Mouse (Mus musculus) right cerebral cortex, postnatal 4 days (tissue): Measurements from ENCODE around the gene Elp5.
"Not testable (repeated sequence)": the region's sequence is repeated elsewhere in the genome, so short reads cannot be mapped to it uniquely, and the experiment has no call there.

ENCODE experiments used
- DNase-seq: peaks from one replicate; pipeline ENCODE4 v3.0.0-alpha.2; 2022

The Elp5 gene

GRCm38 (mm10) chr11:69982225-69982624 is at the start of gene Elp5:
Gene Elp5 (minus strand): TSS chr11:69982517.
- no peak for DNase-seq

DNA sequence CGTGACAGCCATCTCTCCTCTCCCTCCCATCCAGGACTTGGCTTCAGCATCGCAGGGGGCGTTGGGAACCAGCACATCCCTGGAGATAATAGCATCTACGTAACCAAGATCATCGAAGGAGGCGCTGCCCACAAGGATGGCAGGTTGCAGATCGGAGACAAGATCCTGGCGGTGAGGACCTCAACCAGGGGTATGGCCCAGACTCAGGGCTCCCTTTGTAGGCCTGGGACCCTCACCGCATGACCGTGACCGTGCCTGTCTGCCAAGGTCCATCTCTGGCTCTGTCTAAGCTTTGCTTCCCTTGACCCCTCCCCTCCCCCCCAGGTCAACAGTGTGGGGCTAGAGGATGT is 49.0 kb upstream of the Elp5 start:
- DNase-seq: no peak

- no peak for DNase-seq
Observed at GRCm38 (mm10) chr11:70030651-70031320, 48.5 kb upstream of the Elp5 start.

DNA sequence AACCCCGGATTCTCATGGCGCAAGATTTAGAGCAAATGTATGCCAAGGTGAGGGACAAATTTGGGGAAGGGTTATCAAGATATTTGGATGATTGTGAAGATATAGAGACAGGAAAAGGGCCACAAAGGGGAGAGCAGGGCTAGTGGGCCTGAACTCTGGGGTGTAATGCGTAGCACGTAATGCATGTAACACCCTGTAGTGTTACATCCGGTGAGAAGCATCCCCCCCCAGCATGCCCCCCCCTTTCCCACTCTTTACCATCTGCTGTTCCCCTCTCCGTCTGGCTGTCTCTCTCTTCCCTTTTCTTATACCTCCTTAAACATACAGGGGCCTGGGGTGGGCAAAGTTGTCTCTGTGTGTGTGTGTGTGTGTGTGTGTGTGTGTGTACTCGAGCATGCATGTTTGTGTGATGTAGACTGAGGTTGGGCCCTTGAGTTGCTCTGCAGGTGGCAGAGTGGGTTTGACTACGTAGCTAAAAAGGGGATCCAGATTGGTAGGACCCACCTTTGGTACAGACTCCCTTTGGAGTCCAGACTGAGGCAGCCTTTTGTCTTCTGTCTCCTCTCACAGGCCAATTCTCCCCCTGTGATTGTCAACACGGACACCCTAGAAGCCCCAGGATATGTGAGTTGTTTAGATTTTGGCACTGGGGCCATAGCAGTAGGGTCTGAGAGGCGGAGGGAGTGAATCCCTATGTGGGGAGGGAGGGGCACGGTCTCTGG is 47.7 kb upstream of the Elp5 start:
- DNase-seq: no peak

DNA sequence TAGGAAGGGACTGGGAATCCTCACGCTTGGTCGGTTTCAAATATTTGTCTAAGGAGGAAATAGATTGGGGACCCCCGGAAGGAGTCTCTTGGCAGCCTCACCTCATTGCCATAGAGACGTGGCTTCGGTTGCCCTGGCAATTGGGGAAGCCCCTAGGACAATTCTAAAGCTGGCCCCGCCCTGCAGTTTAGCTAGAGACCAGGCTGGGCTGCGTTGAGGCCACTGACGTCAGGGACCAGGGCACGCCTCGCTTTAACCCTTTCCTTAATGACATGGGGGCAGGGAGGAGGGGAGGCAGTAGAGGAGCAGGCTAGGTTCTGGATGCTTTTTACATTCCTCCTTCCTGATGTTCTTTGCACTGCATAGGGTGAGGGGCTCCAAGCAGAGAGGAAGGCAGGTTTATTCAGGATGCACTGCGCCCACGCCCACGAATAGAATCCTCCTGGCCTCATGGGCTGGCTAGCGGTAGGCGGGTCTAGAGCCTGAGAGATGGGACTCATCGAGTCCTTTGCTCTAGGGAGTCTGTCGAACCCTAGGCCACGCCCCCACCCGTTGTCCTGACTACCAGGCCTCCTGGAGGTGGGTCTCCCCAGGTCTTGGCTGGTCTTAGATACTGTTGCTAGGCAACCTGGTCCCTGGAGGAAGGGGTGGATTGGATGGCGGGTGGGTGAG is 46.9 kb upstream of the Elp5 start:
- peak; percentile 92 for DNase-seq

DNA sequence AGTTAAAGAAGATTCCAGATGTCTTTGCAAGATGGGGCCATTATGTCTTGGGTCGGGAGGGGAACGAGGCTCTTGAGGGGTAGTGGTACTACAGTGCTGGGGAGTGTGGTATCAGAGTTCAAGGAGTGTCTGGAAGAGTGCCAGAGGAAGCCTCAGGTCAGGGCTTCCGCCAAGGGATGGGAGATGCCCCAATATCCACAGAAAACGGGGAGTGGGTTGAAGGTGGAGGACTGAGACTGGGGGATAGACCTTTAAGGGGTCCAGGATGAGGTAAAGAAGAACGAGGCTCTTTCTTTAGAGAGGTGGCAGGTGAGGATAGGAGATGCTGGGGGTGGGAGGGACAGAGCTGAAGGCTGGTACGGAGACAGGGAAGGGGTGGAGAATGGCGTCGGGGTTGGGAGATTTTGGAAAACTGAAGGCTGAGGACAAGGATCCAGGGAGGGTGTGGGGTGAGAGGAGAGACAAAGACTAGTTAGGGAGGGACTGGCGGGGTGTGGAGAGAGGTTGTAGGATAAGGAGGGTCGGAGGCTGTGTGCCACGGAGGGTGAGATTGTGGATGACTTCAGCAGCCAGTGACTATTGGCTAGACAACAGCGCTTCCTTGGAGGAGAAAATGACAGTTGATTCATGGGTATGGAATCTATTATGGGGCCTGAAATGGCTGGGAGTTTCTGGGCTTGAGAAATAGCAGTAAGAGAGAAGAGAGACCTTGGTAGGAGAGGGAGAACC is 46.2 kb upstream of the Elp5 start:
- DNase-seq: no peak

DNA sequence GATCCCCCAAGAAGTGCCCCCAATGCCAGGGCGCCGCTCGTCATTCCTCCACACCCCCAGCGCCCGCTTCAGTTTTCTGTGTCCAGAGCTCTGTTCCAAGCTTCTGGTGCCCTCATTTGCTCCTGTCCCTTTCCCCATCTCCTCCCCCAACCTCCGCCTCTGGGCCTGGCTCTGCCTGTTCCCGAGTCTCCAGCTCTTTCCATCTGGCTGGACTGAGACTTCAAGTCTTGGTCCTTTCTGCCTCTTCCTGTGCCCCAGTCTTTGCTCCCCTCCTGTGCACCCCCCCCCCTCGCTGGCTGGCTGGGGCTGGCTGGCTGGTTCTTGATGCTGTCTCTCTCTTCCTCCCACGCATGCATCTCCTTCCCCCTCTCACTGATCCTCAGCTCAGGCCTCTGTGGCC is 45.1 kb upstream of the Elp5 start:
- peak; percentile 42 for DNase-seq

- DNase-seq: peak; percentile 50
Observed at GRCm38 (mm10) chr11:70026689-70027088, 44.4 kb upstream of the Elp5 start.

GRCm38 (mm10) chr11:70024151-70024514 is 41.8 kb upstream of the Elp5 start:
- no peak for DNase-seq

GRCm38 (mm10) chr11:70023481-70024150 is 41.3 kb upstream of the Elp5 start:
- DNase-seq: peak; percentile 79

GRCm38 (mm10) chr11:70021264-70022132 is 39.2 kb upstream of the Elp5 start:
- DNase-seq: peak; percentile 98

- peak; percentile 73 for DNase-seq
Observed at GRCm38 (mm10) chr11:70020731-70021263, 38.5 kb upstream of the Elp5 start.

GRCm38 (mm10) chr11:70020022-70020631 is 37.8 kb upstream of the Elp5 start:
- peak; percentile 52 for DNase-seq

GRCm38 (mm10) chr11:70019495-70020021 is 37.2 kb upstream of the Elp5 start:
- no peak for DNase-seq

DNA sequence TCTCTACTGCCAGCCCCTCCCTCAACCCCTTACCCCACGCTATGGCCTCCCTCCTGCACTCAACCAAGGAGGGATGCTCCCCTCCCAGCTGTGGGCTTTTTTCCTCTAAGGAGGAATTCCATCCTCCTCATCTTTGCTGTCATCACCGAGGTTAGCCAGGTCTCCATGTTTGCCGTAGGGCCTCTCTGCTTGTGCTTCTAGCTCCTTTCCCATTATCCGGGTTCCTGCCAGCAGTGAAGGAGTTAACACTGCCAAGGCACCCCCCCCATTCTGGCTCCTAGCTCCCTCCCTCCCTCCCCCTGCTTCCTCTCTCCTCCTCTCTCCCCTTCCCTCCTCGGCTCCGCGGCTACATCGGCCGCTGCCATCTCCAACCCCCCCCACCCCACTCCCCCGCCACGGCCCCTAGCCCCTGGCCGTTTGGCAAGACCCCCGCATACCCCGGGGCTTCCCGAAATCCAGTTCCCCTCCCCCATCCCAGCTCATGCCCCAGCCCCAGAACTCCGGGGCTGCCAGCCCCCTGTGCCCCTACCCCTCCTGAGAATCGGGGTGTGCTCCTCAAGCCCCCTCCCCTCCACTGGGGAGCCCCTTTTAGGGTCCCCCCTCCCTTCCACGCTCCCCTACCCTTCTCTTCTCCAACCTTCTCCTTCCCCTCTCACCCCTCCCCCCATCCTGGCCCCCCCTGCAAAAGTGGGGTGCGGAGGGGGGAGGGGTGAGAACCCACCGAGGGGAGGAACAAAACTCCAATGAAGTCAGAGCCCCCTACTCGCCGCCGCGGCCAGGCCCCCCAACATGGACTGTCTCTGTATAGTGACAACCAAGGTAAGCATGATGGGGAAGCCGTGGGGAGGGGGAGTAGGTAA is 36.0 kb upstream of the Elp5 start:
- peak; percentile 80 for DNase-seq

GRCm38 (mm10) chr11:70017199-70017767 is 35.0 kb upstream of the Elp5 start:
- no peak for DNase-seq

DNA sequence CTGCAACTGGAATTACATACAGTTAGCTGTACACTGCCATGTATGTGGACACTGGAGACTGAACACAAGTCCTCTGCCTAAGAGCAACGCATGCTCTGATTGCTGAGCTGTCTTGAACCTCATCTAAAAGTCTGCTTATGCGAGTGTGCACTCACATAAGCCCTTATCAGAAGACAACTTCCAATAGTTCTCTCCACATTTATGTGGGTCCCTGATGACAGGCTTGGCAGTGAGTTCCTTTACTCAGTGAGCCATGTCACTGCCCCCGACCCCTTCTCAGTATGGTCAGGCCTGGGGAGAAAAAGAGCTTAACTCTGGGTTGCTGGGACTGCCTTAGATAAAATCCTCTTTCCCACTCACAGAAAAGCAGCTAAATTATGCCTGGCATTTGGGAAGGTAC is 34.4 kb upstream of the Elp5 start, which contains the start of gene Dlg4:
TSS of gene Dlg4 (plus strand) at position 274 of the 400 bp plus-strand sequence.
- DNase-seq: no peak

GRCm38 (mm10) chr11:70016177-70016576 is 33.9 kb upstream of the Elp5 start:
- DNase-seq: not testable (repeated sequence)

GRCm38 (mm10) chr11:70015677-70016076 is 33.4 kb upstream of the Elp5 start:
- no peak for DNase-seq
